Mouse (Mus musculus): ENCODE data around the gene Mpeg1. TPM values are rescaled to one million over a fixed set of nuclear protein-coding genes. Genes with fewer than 3 reads are reported as not detected.

Gene Mpeg1
- polyA plus RNA-seq, 1 experiment: not detected

DNA sequence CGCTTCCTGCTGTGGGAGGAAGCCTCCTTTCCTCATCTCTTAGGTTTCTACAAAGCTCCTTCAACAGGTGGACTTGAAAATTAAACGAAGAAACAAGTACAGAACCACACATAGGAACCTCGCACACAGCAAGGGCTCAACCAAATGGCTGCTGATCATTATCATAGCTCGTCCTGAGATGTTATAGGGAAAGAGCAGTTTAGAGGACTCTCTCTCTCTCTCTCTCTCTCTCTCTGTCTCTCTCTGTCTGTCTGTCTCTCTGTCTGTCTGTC lies 33.5 kb downstream of the Mpeg1 start:
- H3K4me1 ChIP-seq (ENCODE audit: control insufficient read depth, insufficient read depth, low read length): peaks cover 13% of the 10 kb centered on the region
- H3K4me3 ChIP-seq (ENCODE audit: insufficient read depth, low read depth, low read length): no peak overlapping the region
- no peak overlapping the region; the same call in 1 of the 2 replicates for H3K27ac ChIP-seq (ENCODE audit: insufficient read depth, low read depth, low read length)
- WGBS: 64% methylated on average over 4 of the region's 4 CpGs
- TF ChIP-seq POLR2A (IDR thresholded peaks at IDR 0.05; ENCODE audit: insufficient read depth, low read depth, low read length): no peak
- TF ChIP-seq CTCF (IDR thresholded peaks at IDR 0.05; ENCODE audit: insufficient read depth, low read depth, low read length): no peak

GRCm38 (mm10) chr19:12494972-12495535 lies 34.5 kb downstream of the Mpeg1 start:
- no peak overlapping the region for H3K27ac ChIP-seq (ENCODE audit: insufficient read depth, low read depth, low read length)
- WGBS: 65% methylated on average over 3 of the region's 3 CpGs
- H3K4me1 ChIP-seq (ENCODE audit: control insufficient read depth, insufficient read depth, low read length): peaks cover 13% of the 10 kb centered on the region
- TF ChIP-seq POLR2A (IDR thresholded peaks at IDR 0.05; ENCODE audit: insufficient read depth, low read depth, low read length) (no peak), CTCF (IDR thresholded peaks at IDR 0.05; ENCODE audit: insufficient read depth, low read depth, low read length) (no peak)
- no peak overlapping the region for H3K4me3 ChIP-seq (ENCODE audit: insufficient read depth, low read depth, low read length)

DNA sequence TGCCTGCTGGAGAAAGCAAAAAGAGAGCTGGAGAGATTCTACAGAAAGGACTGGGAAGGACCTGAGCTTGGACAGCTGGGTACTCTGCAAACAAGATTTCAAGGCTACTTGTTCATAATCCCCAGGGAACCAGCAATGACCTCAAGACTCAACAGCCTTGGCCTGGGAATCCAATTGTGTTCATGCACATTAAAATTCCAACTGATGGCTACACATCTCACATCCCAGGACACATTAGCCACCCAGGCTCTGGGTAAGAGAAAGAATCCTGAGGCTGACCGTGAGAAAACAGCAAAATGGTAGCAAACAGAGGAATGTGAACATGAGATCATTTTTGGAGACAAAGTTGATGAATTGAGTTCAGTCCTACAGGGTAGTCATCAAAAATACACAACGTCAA lies 35.7 kb downstream of the Mpeg1 start:
- WGBS: 81% methylated on average over 2 of the region's 2 CpGs
- Histone ChIP-seq H3K4me1 (ENCODE audit: control insufficient read depth, insufficient read depth, low read length) (peaks cover 17% of the 10 kb centered on the region), H3K4me3 (ENCODE audit: insufficient read depth, low read depth, low read length) (no peak overlapping the region)

DNA sequence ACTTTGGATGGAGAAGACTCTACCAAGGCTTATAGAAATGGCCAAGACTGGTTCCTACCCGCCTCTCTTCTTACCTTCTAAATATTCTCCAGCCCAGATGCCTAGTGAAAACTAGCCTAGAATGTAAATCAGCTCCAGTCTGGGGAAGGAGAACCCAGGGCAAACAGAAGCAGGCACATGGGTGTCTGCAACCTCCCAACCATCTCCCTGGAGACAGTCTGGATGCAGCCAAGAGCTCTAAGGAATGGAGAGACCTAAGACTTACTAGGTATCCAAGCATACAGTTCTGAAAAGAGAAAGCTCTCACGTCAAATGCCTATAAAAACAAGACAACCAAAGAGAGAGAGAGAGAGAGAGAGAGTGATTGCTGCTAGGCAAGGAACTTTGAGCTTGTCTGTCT lies 37.3 kb downstream of the Mpeg1 start:
- H3K27ac ChIP-seq (ENCODE audit: insufficient read depth, low read depth, low read length): no peak overlapping the region
- H3K4me3 ChIP-seq (ENCODE audit: insufficient read depth, low read depth, low read length): no peak overlapping the region
- 72% methylated on average over 2 of the region's 2 CpGs for WGBS
- H3K4me1 ChIP-seq (ENCODE audit: control insufficient read depth, insufficient read depth, low read length): peaks cover 12% of the 10 kb centered on the region
- TF ChIP-seq POLR2A (IDR thresholded peaks at IDR 0.05; ENCODE audit: insufficient read depth, low read depth, low read length) (no peak), CTCF (IDR thresholded peaks at IDR 0.05; ENCODE audit: insufficient read depth, low read depth, low read length) (no peak)

More for the DNA sequence above, 35.7 kb downstream of the Mpeg1 start:
- TF ChIP-seq CTCF (IDR thresholded peaks at IDR 0.05; ENCODE audit: insufficient read depth, low read depth, low read length) (no peak), POLR2A (IDR thresholded peaks at IDR 0.05; ENCODE audit: insufficient read depth, low read depth, low read length) (no peak)
- H3K27ac ChIP-seq (ENCODE audit: insufficient read depth, low read depth, low read length): no peak overlapping the region

- H3K27ac ChIP-seq (ENCODE audit: insufficient read depth, low read depth, low read length): no peak overlapping the region
These were observed 37.7 kb downstream of the Mpeg1 start for GRCm38 (mm10) chr19:12498321-12498720.

GRCm38 (mm10) chr19:12498941-12499340 lies 38.4 kb downstream of the Mpeg1 start:
- WGBS: 52% methylated on average over 1 of the region's 1 CpGs
- no peak for TF ChIP-seq POLR2A (IDR thresholded peaks at IDR 0.05; ENCODE audit: insufficient read depth, low read depth, low read length)
- H3K27ac ChIP-seq (ENCODE audit: insufficient read depth, low read depth, low read length): no peak overlapping the region; the same call in 1 of the 2 replicates
- H3K4me3 ChIP-seq (ENCODE audit: insufficient read depth, low read depth, low read length): no peak overlapping the region
- peaks cover 8% of the 10 kb centered on the region for H3K4me1 ChIP-seq (ENCODE audit: control insufficient read depth, insufficient read depth, low read length)

More at GRCm38 (mm10) chr19:12498321-12498720, 37.7 kb downstream of the Mpeg1 start:
- Histone ChIP-seq H3K4me3 (ENCODE audit: insufficient read depth, low read depth, low read length) (no peak overlapping the region), H3K4me1 (ENCODE audit: control insufficient read depth, insufficient read depth, low read length) (peaks cover 12% of the 10 kb centered on the region)
- TF ChIP-seq CTCF (IDR thresholded peaks at IDR 0.05; ENCODE audit: insufficient read depth, low read depth, low read length) (no peak), POLR2A (IDR thresholded peaks at IDR 0.05; ENCODE audit: insufficient read depth, low read depth, low read length) (no peak)
- WGBS: 62% methylated on average over 4 of the region's 4 CpGs

DNA sequence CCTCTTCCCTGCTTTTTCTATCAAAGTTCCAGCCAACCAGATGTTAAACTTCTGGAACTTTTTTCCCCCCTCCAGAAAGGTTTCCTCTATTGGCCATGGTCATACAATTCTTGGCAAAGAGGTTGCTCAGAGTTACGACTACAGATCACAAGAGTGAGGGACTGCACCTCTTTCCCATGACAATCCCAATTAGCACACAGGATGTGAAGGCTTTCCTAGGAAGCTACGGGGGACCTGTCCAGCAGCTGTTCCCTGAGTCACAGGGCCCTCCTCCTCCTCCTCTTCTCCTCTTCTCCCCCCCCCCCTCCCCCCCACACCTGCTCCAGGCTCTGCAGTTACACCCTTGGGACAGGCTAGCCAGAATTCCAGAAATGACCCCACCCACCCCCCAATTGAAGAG lies 38.9 kb downstream of the Mpeg1 start:
- WGBS: 37% methylated on average over 2 of the region's 2 CpGs
- Histone ChIP-seq H3K4me3 (ENCODE audit: insufficient read depth, low read depth, low read length) (no peak overlapping the region), H3K27ac (ENCODE audit: insufficient read depth, low read depth, low read length) (no peak overlapping the region), H3K4me1 (ENCODE audit: control insufficient read depth, insufficient read depth, low read length) (peaks cover 8% of the 10 kb centered on the region)
- TF ChIP-seq CTCF (IDR thresholded peaks at IDR 0.05; ENCODE audit: insufficient read depth, low read depth, low read length) (no peak), POLR2A (IDR thresholded peaks at IDR 0.05; ENCODE audit: insufficient read depth, low read depth, low read length) (no peak)

- 4% methylated on average over 3 of the region's 3 CpGs for WGBS
- no peak for TF ChIP-seq POLR2A (IDR thresholded peaks at IDR 0.05; ENCODE audit: insufficient read depth, low read depth, low read length)
- TF ChIP-seq CTCF (IDR thresholded peaks at IDR 0.05; ENCODE audit: insufficient read depth, low read depth, low read length): no peak
- Histone ChIP-seq H3K27ac (ENCODE audit: insufficient read depth, low read depth, low read length) (peak overlapping the region; percentile 28; the same call in 1 of the 2 replicates), H3K4me1 (ENCODE audit: control insufficient read depth, insufficient read depth, low read length) (peaks cover 8% of the 10 kb centered on the region), H3K4me3 (ENCODE audit: insufficient read depth, low read depth, low read length) (peak overlapping the region; percentile 69)
These were observed 39.5 kb downstream of the Mpeg1 start for GRCm38 (mm10) chr19:12500124-12500523.

GRCm38 (mm10) chr19:12500881-12501311 lies 40.3 kb downstream of the Mpeg1 start:
- Histone ChIP-seq H3K4me1 (ENCODE audit: control insufficient read depth, insufficient read depth, low read length) (peaks cover 8% of the 10 kb centered on the region), H3K4me3 (ENCODE audit: insufficient read depth, low read depth, low read length) (peak overlapping the region; percentile 69), H3K27ac (ENCODE audit: insufficient read depth, low read depth, low read length) (peak overlapping the region; percentile 64)
- TF ChIP-seq POLR2A (IDR thresholded peaks at IDR 0.05; ENCODE audit: insufficient read depth, low read depth, low read length) (no peak), CTCF (IDR thresholded peaks at IDR 0.05; ENCODE audit: insufficient read depth, low read depth, low read length) (no peak)
- under 1% methylated on average over 37 of the region's 38 CpGs for WGBS

Measured in olfactory bulb, adult 2 months (tissue).